Mouse (Mus musculus) B cell, adult 62 days (primary cell): ENCODE results near the gene Cnn3. TPM values are rescaled to one million over a fixed set of nuclear protein-coding genes. Genes with fewer than 3 reads are reported as not detected.

Experiments used
- total RNA-seq: library from RNA; stranded (reverse); gene quantifications from 4 replicates; pipeline ENCODE4 v1.2.4, GENCODE M21; 2023

Cnn3 gene
- 123 to 139 TPM (median 134 TPM) in 4 replicates for total RNA-seq

GRCm38 (mm10) chr3:121425861-121426620 lies at the start of gene Cnn3:
Cnn3 (plus strand) TSS chr3:121426497.

Other genes starting within 250 kb of the Cnn3 start
- gene Tmem56, start 143.4 kb upstream of the Cnn3 start, total RNA-seq = not detected in 4 replicates
- 10.1 to 16.4 TPM (median 12.9 TPM) in 4 replicates for gene Alg14, start 134.7 kb upstream of the Cnn3 start, total RNA-seq
- gene Slc44a3, start 105.9 kb downstream of the Cnn3 start, total RNA-seq = not detected in 4 replicates
- not detected in 4 replicates for gene 4930432M17Rik, start 244.3 kb downstream of the Cnn3 start, total RNA-seq